ENCODE assay signal across 8 mouse cellular contexts in the genomic region with DNA sequence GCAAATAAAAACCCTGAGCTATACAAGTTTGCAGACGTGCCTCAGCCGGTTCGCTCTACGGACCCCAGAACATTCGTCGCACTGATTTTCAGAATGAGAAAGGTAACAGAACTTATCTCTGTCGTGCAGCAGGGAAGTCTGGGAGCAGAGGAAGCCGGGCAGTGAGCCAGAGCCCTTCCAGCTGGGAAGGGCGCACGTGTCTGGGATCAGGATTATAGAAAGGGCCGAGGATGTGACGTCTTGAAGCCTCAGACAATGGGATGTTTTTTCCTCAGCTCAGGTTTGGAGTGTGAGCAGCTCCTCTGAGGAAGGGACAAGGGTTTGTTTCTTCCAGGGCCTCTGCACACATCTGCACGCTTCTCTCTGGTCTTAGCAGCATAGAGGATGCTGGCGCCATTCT. TPM values are rescaled to one million over a fixed set of nuclear protein-coding genes. Genes with fewer than 3 reads are reported as not detected.
DNase-seq lines count a peak whose midpoint lies in the region; ATAC-seq and TF ChIP-seq lines count a peak whose summit lies in the region.

No protein-coding gene starts in this region.

- 68% methylated on average over 14 of the region's 14 CpGs for WGBS in embryonic facial prominence, embryonic 10.5 days
- 34% methylated on average over 14 of the region's 14 CpGs for WGBS in heart, embryonic 12.5 days
- 60% methylated on average over 14 of the region's 14 CpGs for WGBS in kidney, embryonic 15.5 days

- peak; percentile 78 for ATAC-seq in heart, embryonic 12.5 days (ENCODE audit: insufficient number of reproducible peaks, low FRiP score)
- peak; percentile 19; the same call in 1 of the 2 replicates for ATAC-seq in kidney, embryonic 15.5 days (replicated peaks; ENCODE audit: low FRiP score)
- no peak for ATAC-seq in monocyte, adult 5-6 weeks (replicated peaks; ENCODE audit: insufficient number of reproducible peaks, low FRiP score, low TSS enrichment, poor library complexity, severe bottlenecking)

- H3K4me1 ChIP-seq in embryonic facial prominence, embryonic 10.5 days: peaks cover 45% of the 10 kb centered on the region
- peaks cover 52% of the 10 kb centered on the region for H3K4me1 ChIP-seq in heart, embryonic 12.5 days (replicated peaks)
- peaks cover 41% of the 10 kb centered on the region for H3K4me1 ChIP-seq in kidney, embryonic 15.5 days

- H3K9me3 ChIP-seq in embryonic facial prominence, embryonic 10.5 days: no peaks in the 10 kb centered on the region
- H3K9me3 ChIP-seq in heart, embryonic 12.5 days (replicated peaks): no peaks in the 10 kb centered on the region
- no peaks in the 10 kb centered on the region for H3K9me3 ChIP-seq in kidney, embryonic 15.5 days (replicated peaks)

- H3K27ac ChIP-seq in left cerebral cortex, adult 2 months: peak overlapping the region; percentile 97
- H3K27ac ChIP-seq in embryonic facial prominence, embryonic 10.5 days (replicated peaks): peak overlapping the region; percentile 7; the same call in 1 of the 2 replicates
- peak overlapping the region; percentile 71 for H3K27ac ChIP-seq in heart, embryonic 12.5 days (ENCODE audit: poor library complexity, severe bottlenecking)
- H3K27ac ChIP-seq in kidney, embryonic 15.5 days: peak overlapping the region; percentile 78

- no peak for DNase-seq in left cerebral cortex, adult 2 months (ENCODE audit: extremely low spot score in 1 of 2, low spot score in 2 of 2)
- DNase-seq in left cerebral cortex, adult 8-10 months (ENCODE audit: low spot score in 2 of 2): no peak
- no peak for DNase-seq in embryonic facial prominence, embryonic 10.5 days (ENCODE audit: low spot score)
- DNase-seq in lung, postnatal 10 days: peak; percentile 91
- no peak for DNase-seq in spleen, adult 18-20 months

- H3K4me2 ChIP-seq in heart, embryonic 12.5 days: peak overlapping the region; percentile 34
- no peak overlapping the region for H3K4me2 ChIP-seq in kidney, embryonic 15.5 days

- no peak for TF ChIP-seq CTCF in left cerebral cortex, adult 2 months (IDR thresholded peaks at IDR 0.05)

- no peaks in the 10 kb centered on the region for H3K27me3 ChIP-seq in embryonic facial prominence, embryonic 10.5 days (replicated peaks; ENCODE audit: low read depth, poor library complexity, severe bottlenecking)
- no peaks in the 10 kb centered on the region for H3K27me3 ChIP-seq in heart, embryonic 12.5 days (replicated peaks)
- H3K27me3 ChIP-seq in kidney, embryonic 15.5 days: no peaks in the 10 kb centered on the region

- H3K9ac ChIP-seq in heart, embryonic 12.5 days: no peak overlapping the region
- no peak overlapping the region for H3K9ac ChIP-seq in kidney, embryonic 15.5 days

- no peaks in the 10 kb centered on the region for H3K36me3 ChIP-seq in embryonic facial prominence, embryonic 10.5 days (replicated peaks)
- no peaks in the 10 kb centered on the region for H3K36me3 ChIP-seq in heart, embryonic 12.5 days
- no peaks in the 10 kb centered on the region for H3K36me3 ChIP-seq in kidney, embryonic 15.5 days

- H3K4me3 ChIP-seq in left cerebral cortex, adult 2 months: no peak overlapping the region; the same call in 1 of the 2 replicates
- no peak overlapping the region for H3K4me3 ChIP-seq in embryonic facial prominence, embryonic 10.5 days
- no peak overlapping the region for H3K4me3 ChIP-seq in heart, embryonic 12.5 days
- H3K4me3 ChIP-seq in kidney, embryonic 15.5 days (replicated peaks): no peak overlapping the region

- intact Hi-C loops in left cerebral cortex, adult 2 months (cut with DNase I): no loop called here

RNA-seq across cellular contexts. Expression of gene Sparcl1, which starts 1.6 kb away (rescaled TPM):
- 1,000 to 10,000 TPM; 1,525 to 1,546 TPM for total RNA-seq in left cerebral cortex, adult 2 months (2021)
- total RNA-seq in left cerebral cortex, adult 8-10 months (2022): 1,000 to 10,000 TPM; 1,561 to 1,708 (median 1,583) TPM
- 26.5 and 28.3 TPM in 2 replicates for polyA plus RNA-seq in embryonic facial prominence, embryonic 10.5 days (2016; fragmentation: Nextera tagmentation; extraction: Ambion mirVana)
- 21.2 and 25.4 TPM in 2 replicates for polyA plus RNA-seq in heart, embryonic 12.5 days (2016; fragmentation: Nextera tagmentation; extraction: Ambion mirVana)
- polyA plus RNA-seq in kidney, embryonic 15.5 days (2015; fragmentation: Nextera tagmentation; extraction: Ambion mirVana): 47.6 and 68.2 TPM in 2 replicates
- not detected in 3 replicates for total RNA-seq in monocyte, adult 5-6 weeks (2017)

RNA-seq across cellular contexts. Expression of gene Gm17660, which starts 37.7 kb away (rescaled TPM):
- not detected for total RNA-seq in left cerebral cortex, adult 2 months (2021)
- total RNA-seq in left cerebral cortex, adult 8-10 months (2022): not detected
- polyA plus RNA-seq in embryonic facial prominence, embryonic 10.5 days (2016; fragmentation: Nextera tagmentation; extraction: Ambion mirVana): not detected in 2 replicates
- not detected in 2 replicates for polyA plus RNA-seq in heart, embryonic 12.5 days (2016; fragmentation: Nextera tagmentation; extraction: Ambion mirVana)
- 0.38 TPM in 1 of 2 replicates, not detected in the other for polyA plus RNA-seq in kidney, embryonic 15.5 days (2015; fragmentation: Nextera tagmentation; extraction: Ambion mirVana)
- not detected in 3 replicates for total RNA-seq in monocyte, adult 5-6 weeks (2017)

RNA-seq across cellular contexts. Expression of gene Dspp, which starts 55.4 kb away (rescaled TPM):
- under 1 TPM; 0.07 to 0.09 TPM for total RNA-seq in left cerebral cortex, adult 2 months (2021)
- under 1 TPM in 2 of 4 experiments, not detected in 2; 0.12 to 0.13 TPM for total RNA-seq in left cerebral cortex, adult 8-10 months (2022)
- polyA plus RNA-seq in embryonic facial prominence, embryonic 10.5 days (2016; fragmentation: Nextera tagmentation; extraction: Ambion mirVana): not detected in 2 replicates
- polyA plus RNA-seq in heart, embryonic 12.5 days (2016; fragmentation: Nextera tagmentation; extraction: Ambion mirVana): not detected in 2 replicates
- not detected in 2 replicates for polyA plus RNA-seq in kidney, embryonic 15.5 days (2015; fragmentation: Nextera tagmentation; extraction: Ambion mirVana)
- not detected in 3 replicates for total RNA-seq in monocyte, adult 5-6 weeks (2017)

Comparison
In these comparisons a context has a peak if more than half of its experiments do, and no peak if none do; other contexts are left out.
1. H3K27ac ChIP-seq: peak in every context shown above with its lines; median percentile 97 in left cerebral cortex, adult 2 months; 78 in kidney, embryonic 15.5 days; 71 in heart, embryonic 12.5 days; 7 in embryonic facial prominence, embryonic 10.5 days.
2. RNA of gene Sparcl1, which starts 1.6 kb away (total RNA-seq): 1,561 to 1,708 TPM in left cerebral cortex, adult 8-10 months and 1,525 to 1,546 TPM in left cerebral cortex, adult 2 months; not detected in monocyte, adult 5-6 weeks; every median in the first group is over 1,000 times any median in the second.